Mouse (Mus musculus): ENCODE measurements at regions not wholly inside any gene's neighbourhood (a gene's known extent, or its start where the extent isn't known, plus 50 kb on each side); places are given as distances from the start of the nearest gene placed in this dataset.

DNA sequence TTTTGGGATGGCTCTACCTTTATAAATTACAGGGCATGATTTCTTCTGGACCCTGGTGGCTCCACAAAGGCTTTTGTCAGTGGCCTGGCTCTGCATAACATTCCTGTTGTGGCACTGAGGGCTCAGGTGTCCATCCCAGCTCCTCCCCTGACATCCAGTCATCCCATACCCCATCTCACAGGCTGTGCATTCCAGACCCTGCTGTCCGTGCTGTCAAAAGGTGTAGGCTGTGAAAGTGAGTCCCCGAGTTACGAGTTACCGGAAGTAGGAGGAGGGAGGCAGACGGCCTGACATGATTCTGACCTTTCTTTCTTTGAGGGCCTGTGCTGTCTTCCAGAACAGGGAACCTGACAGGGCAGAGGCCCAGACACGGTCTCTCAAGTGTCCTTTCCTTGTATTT lies 397.6 kb downstream of the Irx1 start:
- ATAC-seq (ENCODE audit: low FRiP score, low TSS enrichment) = peak; percentile 84; the same call in 1 of the 2 replicates
- no peaks in the 10 kb centered on the region for H3K36me3 ChIP-seq (ENCODE audit: insufficient read depth, low read length)
- H3K4me1 ChIP-seq (ENCODE audit: insufficient read depth, low read length) = peaks cover 6% of the 10 kb centered on the region; the same call in 1 of the 2 replicates
- no peaks in the 10 kb centered on the region for H3K27me3 ChIP-seq (ENCODE audit: insufficient read depth, low read length)
- H3K27ac ChIP-seq (ENCODE audit: low read length) = no peak overlapping the region
- no peak overlapping the region for H3K4me2 ChIP-seq (replicated peaks; ENCODE audit: low read depth, low read length)
- no peak overlapping the region for H3K4me3 ChIP-seq (ENCODE audit: low read length)
- H3K9ac ChIP-seq (replicated peaks; ENCODE audit: low read length) = no peak overlapping the region
- WGBS = 18% methylated on average over 6 of the region's 6 CpGs
- H3K9me3 ChIP-seq (ENCODE audit: low read length) = no peaks in the 10 kb centered on the region

- Histone ChIP-seq H3K27ac (ENCODE audit: low read length) (no peak overlapping the region), H3K4me3 (ENCODE audit: low read length) (no peak overlapping the region), H3K36me3 (ENCODE audit: insufficient read depth, low read length) (no peaks in the 10 kb centered on the region), H3K9ac (replicated peaks; ENCODE audit: low read length) (no peak overlapping the region), H3K4me1 (ENCODE audit: insufficient read depth, low read length) (peaks cover 6% of the 10 kb centered on the region; the same call in 1 of the 2 replicates), H3K4me2 (replicated peaks; ENCODE audit: low read depth, low read length) (no peak overlapping the region), H3K27me3 (ENCODE audit: insufficient read depth, low read length) (no peaks in the 10 kb centered on the region), H3K9me3 (ENCODE audit: low read length) (no peaks in the 10 kb centered on the region)
- 0 out of 2 replicates have a peak, but pooled peaks have one; percentile 27 for ATAC-seq (ENCODE audit: low FRiP score, low TSS enrichment)
- WGBS = 52% methylated on average over 7 of the region's 7 CpGs
Observed at GRCm38 (mm10) chr13:71565388-71565787, 398.1 kb downstream of the Irx1 start.

GRCm38 (mm10) chr13:71558477-71559215 lies 404.9 kb downstream of the Irx1 start:
- Histone ChIP-seq H3K4me2 (replicated peaks; ENCODE audit: low read depth, low read length) (no peak overlapping the region), H3K4me1 (ENCODE audit: insufficient read depth, low read length) (no peaks in the 10 kb centered on the region), H3K27me3 (ENCODE audit: insufficient read depth, low read length) (no peaks in the 10 kb centered on the region), H3K27ac (ENCODE audit: low read length) (no peak overlapping the region), H3K36me3 (ENCODE audit: insufficient read depth, low read length) (no peaks in the 10 kb centered on the region), H3K9ac (replicated peaks; ENCODE audit: low read length) (no peak overlapping the region), H3K9me3 (ENCODE audit: low read length) (no peaks in the 10 kb centered on the region), H3K4me3 (ENCODE audit: low read length) (no peak overlapping the region)
- 83% methylated on average over 14 of the region's 14 CpGs for WGBS
- ATAC-seq (ENCODE audit: low FRiP score, low TSS enrichment) = no peak

DNA sequence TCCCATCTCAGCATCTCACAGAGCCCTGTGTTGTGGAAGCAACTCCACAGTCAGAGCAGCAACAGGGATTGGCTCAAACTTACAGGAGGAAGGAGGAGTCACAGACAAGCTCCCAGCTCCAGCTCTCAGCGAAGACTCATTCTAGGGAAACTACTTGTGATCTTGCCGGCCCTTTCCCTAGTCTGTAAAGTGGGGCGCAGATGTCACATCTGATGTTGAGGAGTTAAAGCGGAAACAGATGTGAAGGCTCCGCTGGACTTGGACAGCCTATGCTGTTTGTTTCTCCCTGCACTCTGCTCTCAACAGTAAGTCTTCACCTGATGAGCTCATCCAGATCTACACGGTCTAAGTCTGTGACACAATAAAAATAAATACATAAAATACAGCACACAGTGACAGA lies 408.1 kb downstream of the Irx1 start:
- H3K4me1 ChIP-seq (ENCODE audit: insufficient read depth, low read length) = no peaks in the 10 kb centered on the region
- H3K9me3 ChIP-seq (ENCODE audit: low read length) = no peaks in the 10 kb centered on the region
- no peaks in the 10 kb centered on the region for H3K36me3 ChIP-seq (ENCODE audit: insufficient read depth, low read length)
- H3K4me3 ChIP-seq (ENCODE audit: low read length) = no peak overlapping the region
- no peak overlapping the region for H3K27ac ChIP-seq (ENCODE audit: low read length)
- 79% methylated on average over 6 of the region's 6 CpGs for WGBS
- ATAC-seq (ENCODE audit: low FRiP score, low TSS enrichment) = no peak
- no peaks in the 10 kb centered on the region for H3K27me3 ChIP-seq (ENCODE audit: insufficient read depth, low read length)
- H3K9ac ChIP-seq (replicated peaks; ENCODE audit: low read length) = no peak overlapping the region
- no peak overlapping the region for H3K4me2 ChIP-seq (replicated peaks; ENCODE audit: low read depth, low read length)

DNA sequence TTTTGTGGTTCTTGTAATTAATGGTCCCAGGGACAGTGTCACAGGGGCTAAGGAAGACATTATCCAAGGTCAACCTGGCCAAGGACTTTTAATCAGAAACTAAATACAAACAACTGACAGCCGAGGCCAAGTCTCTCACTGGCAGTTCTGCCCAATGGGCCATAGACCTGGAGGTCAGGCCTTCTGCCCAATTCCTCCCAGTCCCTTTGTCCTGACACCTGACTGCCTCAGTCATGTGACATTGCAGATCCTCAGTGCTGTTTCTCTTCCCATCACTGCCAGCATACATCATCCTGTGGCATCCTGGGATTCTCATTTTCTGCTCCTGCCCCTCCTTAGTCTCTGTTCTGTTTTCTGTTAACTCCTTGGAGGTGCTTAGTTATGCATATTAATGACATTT lies 413.4 kb downstream of the Irx1 start:
- Histone ChIP-seq H3K27me3 (ENCODE audit: insufficient read depth, low read length) (no peaks in the 10 kb centered on the region), H3K9ac (replicated peaks; ENCODE audit: low read length) (no peak overlapping the region), H3K36me3 (ENCODE audit: insufficient read depth, low read length) (no peaks in the 10 kb centered on the region), H3K4me2 (replicated peaks; ENCODE audit: low read depth, low read length) (no peak overlapping the region), H3K4me1 (ENCODE audit: insufficient read depth, low read length) (no peaks in the 10 kb centered on the region), H3K9me3 (ENCODE audit: low read length) (no peaks in the 10 kb centered on the region), H3K4me3 (ENCODE audit: low read length) (no peak overlapping the region), H3K27ac (ENCODE audit: low read length) (no peak overlapping the region)
- 13% methylated on average over 1 of the region's 1 CpGs for WGBS
- ATAC-seq (ENCODE audit: low FRiP score, low TSS enrichment) = peak; percentile 61; the same call in 1 of the 2 replicates

DNA sequence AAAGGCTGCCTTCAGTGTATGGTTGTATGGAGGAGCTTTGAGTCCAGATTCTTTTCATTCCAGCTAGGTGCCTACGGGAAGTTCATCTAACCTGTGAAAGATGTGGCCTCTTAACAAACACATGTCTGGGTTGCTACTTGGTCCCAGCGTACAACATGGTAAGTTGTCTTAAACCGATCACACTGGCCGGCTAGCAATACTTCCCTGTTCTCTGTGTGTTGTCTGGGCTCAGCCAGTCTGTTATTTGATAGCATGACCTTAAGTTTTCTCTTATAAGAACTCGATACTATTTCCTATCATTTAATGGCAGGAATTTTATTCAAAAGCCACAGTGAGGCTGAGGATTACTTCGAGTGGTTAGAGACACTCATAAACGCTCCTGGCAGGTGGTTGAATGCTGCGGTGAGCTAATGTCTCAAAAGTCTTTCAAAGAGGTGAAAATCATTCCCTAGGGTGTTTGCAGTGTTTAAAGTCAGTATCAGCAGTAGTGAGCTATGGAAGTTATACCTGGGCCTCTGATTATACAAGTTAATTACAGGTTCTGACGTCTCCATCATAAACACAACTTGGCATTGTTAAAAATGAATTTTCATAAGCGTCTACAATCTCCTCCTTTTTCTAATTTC lies 414.2 kb downstream of the Irx1 start:
- no peaks in the 10 kb centered on the region for H3K27me3 ChIP-seq (ENCODE audit: insufficient read depth, low read length)
- 80% methylated on average over 10 of the region's 10 CpGs for WGBS

DNA sequence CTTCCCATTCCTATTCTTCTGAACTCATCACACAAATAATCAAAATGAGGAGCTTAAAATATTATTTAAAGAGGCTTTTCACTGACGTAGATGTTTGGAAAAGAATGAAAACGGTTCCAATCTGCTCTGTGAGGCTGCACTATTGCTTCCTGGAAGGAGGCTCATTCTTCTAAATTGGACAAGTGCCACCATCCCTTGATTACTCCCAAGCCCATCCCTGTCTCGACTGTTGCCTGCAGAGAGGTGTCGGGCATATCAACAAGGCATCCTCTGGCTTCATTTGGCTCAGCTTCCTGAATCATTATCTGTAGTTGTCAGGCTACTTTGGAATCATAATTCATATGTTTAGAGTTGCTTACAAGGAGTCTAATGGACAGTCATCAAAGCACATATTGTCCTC lies 425.3 kb downstream of the Irx1 start:
- Histone ChIP-seq H3K4me2 (replicated peaks; ENCODE audit: low read depth, low read length) (no peak overlapping the region), H3K27me3 (ENCODE audit: insufficient read depth, low read length) (no peaks in the 10 kb centered on the region), H3K27ac (ENCODE audit: low read length) (no peak overlapping the region), H3K9me3 (ENCODE audit: low read length) (no peaks in the 10 kb centered on the region), H3K9ac (replicated peaks; ENCODE audit: low read length) (no peak overlapping the region), H3K4me1 (ENCODE audit: insufficient read depth, low read length) (no peaks in the 10 kb centered on the region), H3K4me3 (ENCODE audit: low read length) (no peak overlapping the region), H3K36me3 (ENCODE audit: insufficient read depth, low read length) (no peaks in the 10 kb centered on the region)
- no peak for ATAC-seq (ENCODE audit: low FRiP score, low TSS enrichment)
- WGBS = 60% methylated on average over 4 of the region's 4 CpGs

More for the DNA sequence above, 414.2 kb downstream of the Irx1 start:
- H3K36me3 ChIP-seq (ENCODE audit: insufficient read depth, low read length) = no peaks in the 10 kb centered on the region
- no peaks in the 10 kb centered on the region for H3K4me1 ChIP-seq (ENCODE audit: insufficient read depth, low read length)
- H3K9ac ChIP-seq (replicated peaks; ENCODE audit: low read length) = no peak overlapping the region
- ATAC-seq (ENCODE audit: low FRiP score, low TSS enrichment) = no peak
- no peak overlapping the region for H3K4me2 ChIP-seq (replicated peaks; ENCODE audit: low read depth, low read length)
- H3K27ac ChIP-seq (ENCODE audit: low read length) = no peak overlapping the region
- no peaks in the 10 kb centered on the region for H3K9me3 ChIP-seq (ENCODE audit: low read length)
- H3K4me3 ChIP-seq (ENCODE audit: low read length) = no peak overlapping the region

GRCm38 (mm10) chr13:71532796-71533351 lies 430.6 kb downstream of the Irx1 start:
- Histone ChIP-seq H3K4me1 (ENCODE audit: insufficient read depth, low read length) (0 out of 2 replicates have a peak, but pooled peaks cover 5% of the 10 kb centered on the region), H3K4me2 (replicated peaks; ENCODE audit: low read depth, low read length) (no peak overlapping the region), H3K36me3 (ENCODE audit: insufficient read depth, low read length) (no peaks in the 10 kb centered on the region), H3K27me3 (ENCODE audit: insufficient read depth, low read length) (no peaks in the 10 kb centered on the region), H3K9me3 (ENCODE audit: low read length) (no peaks in the 10 kb centered on the region), H3K9ac (replicated peaks; ENCODE audit: low read length) (no peak overlapping the region), H3K4me3 (ENCODE audit: low read length) (no peak overlapping the region), H3K27ac (ENCODE audit: low read length) (no peak overlapping the region)
- 71% methylated on average over 7 of the region's 7 CpGs for WGBS
- no peak for ATAC-seq (ENCODE audit: low FRiP score, low TSS enrichment)

DNA sequence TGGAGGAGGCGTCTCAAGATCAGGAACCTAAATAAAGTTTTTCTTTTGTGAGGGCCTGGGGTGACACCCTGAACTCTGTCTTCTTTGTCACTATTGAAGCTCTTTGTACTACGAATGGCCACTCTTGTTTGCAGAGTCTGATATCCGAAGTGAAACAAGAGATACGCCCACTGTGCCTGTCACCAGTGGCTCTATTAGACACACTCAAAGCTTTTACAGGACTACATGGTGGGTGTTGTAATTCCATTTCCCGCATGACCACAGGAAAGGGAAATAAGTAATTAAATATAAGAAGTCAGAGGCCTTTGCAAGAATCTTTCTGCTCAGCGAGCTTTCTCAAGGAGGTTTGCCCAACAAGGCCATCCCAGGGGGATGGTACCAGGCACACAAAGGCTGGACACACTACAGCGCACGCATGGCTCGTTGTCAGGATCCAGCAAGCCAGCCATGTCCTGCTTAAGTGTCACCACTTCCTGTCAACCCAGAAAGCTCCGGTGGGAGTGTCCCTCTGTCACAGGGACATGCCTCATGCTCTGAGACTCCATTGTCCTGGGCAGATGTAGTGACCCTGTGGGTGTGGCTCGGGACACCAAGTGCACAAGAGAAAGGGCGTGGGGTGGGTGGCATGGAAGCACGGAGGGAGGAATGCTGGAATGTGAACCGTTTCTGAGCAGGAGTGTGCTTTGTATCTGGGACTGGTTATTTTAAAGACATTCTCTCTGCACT lies 434.0 kb downstream of the Irx1 start:
- Histone ChIP-seq H3K9me3 (ENCODE audit: low read length) (no peaks in the 10 kb centered on the region), H3K4me2 (replicated peaks; ENCODE audit: low read depth, low read length) (no peak overlapping the region), H3K4me1 (ENCODE audit: insufficient read depth, low read length) (0 out of 2 replicates have a peak, but pooled peaks cover 5% of the 10 kb centered on the region), H3K4me3 (ENCODE audit: low read length) (no peak overlapping the region), H3K9ac (replicated peaks; ENCODE audit: low read length) (no peak overlapping the region), H3K36me3 (ENCODE audit: insufficient read depth, low read length) (no peaks in the 10 kb centered on the region), H3K27ac (ENCODE audit: low read length) (no peak overlapping the region), H3K27me3 (ENCODE audit: insufficient read depth, low read length) (no peaks in the 10 kb centered on the region)
- 52% methylated on average over 14 of the region's 14 CpGs for WGBS
- ATAC-seq (ENCODE audit: low FRiP score, low TSS enrichment) = peak; percentile 67; the same call in 1 of the 2 replicates

All from kidney, embryonic 16.5 days (tissue).